Mouse (Mus musculus): Measurements from ENCODE around the gene Rai14.

The Rai14 gene

DNA sequence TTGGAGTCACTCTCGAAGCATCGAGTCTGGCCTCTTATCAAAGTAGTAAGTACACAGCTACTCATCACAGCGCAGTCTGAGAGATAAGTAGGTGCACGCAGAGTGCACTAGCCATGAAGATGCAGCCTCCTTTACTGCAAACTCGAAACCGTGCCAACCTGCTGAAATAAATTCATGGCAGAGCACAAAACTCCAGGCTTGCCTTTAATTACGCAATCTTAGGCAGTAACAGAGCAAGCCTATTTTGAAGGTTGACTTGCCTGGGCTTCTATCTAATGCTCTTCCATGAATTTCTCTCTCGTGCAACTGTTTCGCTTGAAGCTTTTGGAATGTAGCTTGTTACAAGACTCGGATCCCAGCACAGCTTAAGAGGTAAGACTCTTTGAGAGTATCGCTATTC lies 25.1 kb downstream of the Rai14 start:
- no peaks in the 10 kb centered on the region for H3K27me3 ChIP-seq (ENCODE audit: control insufficient read depth, insufficient read depth, low read length, poor library complexity, severe bottlenecking)
- no peaks in the 10 kb centered on the region for H3K36me3 ChIP-seq (ENCODE audit: control insufficient read depth, insufficient read depth, low read length, poor library complexity, severe bottlenecking)
- DNase-seq (ENCODE audit: low read depth, low spot score) = no peak

DNA sequence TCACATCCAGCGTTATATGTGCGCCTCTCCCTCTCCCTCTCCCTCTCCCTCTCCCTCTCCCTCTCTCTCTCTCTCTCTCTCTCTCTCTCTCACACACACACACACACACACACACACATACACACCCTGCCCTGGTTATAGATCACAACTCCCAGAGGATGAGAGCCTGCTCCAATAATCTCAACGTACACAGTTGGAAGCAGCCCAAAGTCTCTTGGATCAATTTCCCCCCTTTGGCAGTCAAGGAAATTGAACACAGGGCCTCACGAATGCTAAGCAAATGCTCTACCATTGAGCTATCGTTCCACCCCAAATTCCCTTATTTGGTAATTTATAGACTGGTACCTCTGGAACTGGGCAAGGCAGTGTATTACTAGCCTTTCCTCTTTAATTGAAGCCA lies 25.7 kb downstream of the Rai14 start:
- no peak for DNase-seq (ENCODE audit: low read depth, low spot score)
- no peaks in the 10 kb centered on the region for H3K36me3 ChIP-seq (ENCODE audit: control insufficient read depth, insufficient read depth, low read length, poor library complexity, severe bottlenecking)
- no peaks in the 10 kb centered on the region for H3K27me3 ChIP-seq (ENCODE audit: control insufficient read depth, insufficient read depth, low read length, poor library complexity, severe bottlenecking)

DNA sequence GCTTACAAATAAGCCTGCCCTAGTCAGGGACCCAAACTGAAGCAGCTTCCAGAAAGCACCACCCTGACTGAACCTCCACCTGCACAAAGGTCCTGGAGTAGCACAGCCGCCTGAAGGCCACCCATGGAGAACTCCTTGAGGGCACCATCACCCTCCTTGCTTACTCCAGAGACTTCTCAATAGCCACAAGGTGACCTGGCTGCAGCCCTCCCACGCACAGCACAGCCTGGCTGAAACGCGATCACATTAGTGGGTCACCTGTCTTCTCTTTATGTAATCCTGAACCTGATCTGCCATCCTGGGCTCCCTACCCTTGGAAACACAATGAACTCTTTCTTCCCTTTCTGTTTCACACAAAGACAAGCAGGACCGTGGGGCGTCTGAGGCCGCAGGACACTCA lies 27.1 kb downstream of the Rai14 start:
- Histone ChIP-seq H3K36me3 (ENCODE audit: control insufficient read depth, insufficient read depth, low read length, poor library complexity, severe bottlenecking) (no peaks in the 10 kb centered on the region), H3K27me3 (ENCODE audit: control insufficient read depth, insufficient read depth, low read length, poor library complexity, severe bottlenecking) (no peaks in the 10 kb centered on the region)
- no peak for DNase-seq (ENCODE audit: low read depth, low spot score)

DNA sequence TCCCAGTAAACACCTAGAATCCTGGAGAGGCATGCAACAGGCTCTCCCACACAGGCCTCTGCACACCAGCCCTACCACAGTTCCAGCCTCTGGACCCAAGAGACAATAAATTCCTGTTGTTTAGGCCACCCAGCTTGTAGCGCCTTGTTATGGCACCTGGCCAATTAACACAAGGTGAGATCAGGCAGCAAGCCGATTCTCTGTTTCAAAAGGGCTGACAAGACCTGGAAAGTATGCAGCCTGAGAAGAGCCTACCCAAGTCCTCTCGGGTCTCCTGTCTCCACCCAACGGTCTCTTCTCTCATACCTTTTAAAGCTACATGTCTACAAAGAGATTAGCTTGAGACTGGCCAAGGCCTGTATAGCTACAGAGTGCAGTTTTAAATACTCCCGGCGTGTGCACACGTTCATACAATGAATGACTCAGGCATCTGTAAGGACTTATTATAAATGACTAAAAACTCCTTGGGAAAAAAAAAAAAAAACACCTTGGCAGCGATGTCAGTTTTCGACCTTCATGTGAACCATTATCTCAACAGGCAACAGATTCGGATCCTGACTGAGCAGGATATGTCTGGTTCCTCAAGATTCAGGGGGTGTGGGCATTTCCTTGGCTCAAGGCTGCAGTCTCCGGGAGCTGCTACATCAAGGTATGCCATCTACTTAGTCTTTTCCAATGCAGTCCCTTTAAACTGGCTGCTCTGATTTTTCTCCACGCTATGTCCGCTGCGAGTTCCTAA lies 28.6 kb downstream of the Rai14 start:
- no peak for DNase-seq (ENCODE audit: low read depth, low spot score)
- Histone ChIP-seq H3K36me3 (ENCODE audit: control insufficient read depth, insufficient read depth, low read length, poor library complexity, severe bottlenecking) (no peaks in the 10 kb centered on the region), H3K27me3 (ENCODE audit: control insufficient read depth, insufficient read depth, low read length, poor library complexity, severe bottlenecking) (no peaks in the 10 kb centered on the region)

DNA sequence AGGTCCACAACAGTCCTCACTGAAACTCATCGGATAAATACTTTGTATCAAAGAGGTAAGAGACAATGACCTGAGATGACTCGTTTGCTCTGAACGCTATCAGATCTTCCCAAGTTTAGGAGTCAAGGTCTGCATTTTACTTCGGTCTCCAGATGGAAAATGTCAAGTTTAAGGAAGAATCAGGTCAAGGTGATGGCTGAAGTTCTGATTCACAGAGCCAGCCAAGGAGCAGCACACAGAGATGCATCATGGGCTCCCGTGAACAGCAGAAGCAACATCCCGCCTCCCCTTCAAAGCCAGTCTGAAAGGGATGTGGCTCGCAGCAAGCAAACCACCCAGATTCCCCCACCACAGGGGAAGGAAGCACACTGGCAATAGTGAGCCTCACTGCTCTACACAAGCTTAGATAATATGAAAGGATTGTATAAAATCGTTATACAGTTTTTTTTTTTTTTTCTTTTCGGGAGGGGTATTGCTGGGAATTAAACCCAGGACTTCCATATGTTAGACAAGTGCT lies 30.7 kb downstream of the Rai14 start:
- H3K36me3 ChIP-seq (ENCODE audit: control insufficient read depth, insufficient read depth, low read length, poor library complexity, severe bottlenecking) = no peaks in the 10 kb centered on the region
- H3K27me3 ChIP-seq (ENCODE audit: control insufficient read depth, insufficient read depth, low read length, poor library complexity, severe bottlenecking) = no peaks in the 10 kb centered on the region
- no peak for DNase-seq (ENCODE audit: low read depth, low spot score)

DNA sequence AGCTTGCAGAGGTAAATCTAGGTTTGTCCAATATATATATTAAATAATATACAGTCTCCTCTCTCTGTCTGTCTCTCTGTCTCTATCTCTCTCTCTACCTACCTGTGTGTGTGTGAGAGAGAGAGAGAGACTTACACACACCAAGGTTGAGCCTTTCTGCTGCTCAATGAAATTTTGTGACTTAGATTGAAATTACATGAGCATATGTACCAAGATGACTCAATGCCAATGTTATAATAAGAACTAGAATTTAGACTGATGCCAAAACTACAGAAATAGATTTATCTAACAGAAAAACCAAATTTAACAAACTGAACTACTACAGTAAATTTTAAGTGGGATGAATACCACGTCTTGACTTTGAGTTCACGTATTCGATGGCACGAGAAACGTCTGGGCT lies 33.9 kb downstream of the Rai14 start:
- DNase-seq (ENCODE audit: low read depth, low spot score) = no peak
- Histone ChIP-seq H3K36me3 (ENCODE audit: control insufficient read depth, insufficient read depth, low read length, poor library complexity, severe bottlenecking) (no peaks in the 10 kb centered on the region), H3K27me3 (ENCODE audit: control insufficient read depth, insufficient read depth, low read length, poor library complexity, severe bottlenecking) (no peaks in the 10 kb centered on the region)

DNA sequence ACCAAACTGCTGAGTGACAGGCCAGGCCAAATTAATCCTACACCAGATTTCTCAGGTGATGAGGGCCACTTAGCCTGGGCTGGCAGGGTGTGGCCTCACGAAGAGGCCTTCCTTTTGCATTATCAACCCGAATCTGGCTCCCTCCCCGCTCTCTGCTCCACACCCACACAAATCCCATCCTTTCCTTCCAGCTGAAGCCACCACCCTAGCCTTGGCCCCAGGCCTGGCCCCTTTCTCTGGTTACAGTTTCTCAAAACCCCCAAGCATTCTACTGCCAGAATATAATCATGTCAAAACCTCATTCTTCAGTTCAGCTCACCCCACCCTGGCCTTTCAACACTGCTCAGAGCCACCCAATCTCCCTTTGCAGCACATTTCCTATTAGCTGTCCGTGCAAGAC lies 34.9 kb downstream of the Rai14 start:
- Histone ChIP-seq H3K36me3 (ENCODE audit: control insufficient read depth, insufficient read depth, low read length, poor library complexity, severe bottlenecking) (no peaks in the 10 kb centered on the region), H3K27me3 (ENCODE audit: control insufficient read depth, insufficient read depth, low read length, poor library complexity, severe bottlenecking) (no peaks in the 10 kb centered on the region)
- no peak for DNase-seq (ENCODE audit: low read depth, low spot score)

DNA sequence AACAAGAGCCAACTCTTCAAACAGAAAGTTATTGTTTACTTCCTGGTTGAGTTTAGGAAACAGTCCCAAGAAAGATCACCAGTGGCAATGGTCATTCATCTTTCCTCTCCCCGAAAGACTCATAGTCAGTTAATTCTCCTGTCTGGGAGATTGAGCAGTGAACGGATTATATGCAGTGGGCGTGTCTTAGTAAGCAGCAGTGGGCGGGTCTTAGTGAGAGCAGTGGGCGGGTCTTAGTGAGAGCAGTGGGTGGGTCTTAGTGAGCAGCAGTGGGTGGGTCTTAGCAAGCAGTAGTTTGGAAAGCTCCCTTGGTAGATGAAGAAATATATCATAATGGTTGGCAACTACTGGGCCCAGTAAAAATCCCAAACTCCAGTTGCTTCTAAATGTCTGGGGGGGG lies 38.6 kb downstream of the Rai14 start:
- no peaks in the 10 kb centered on the region for H3K27me3 ChIP-seq (ENCODE audit: control insufficient read depth, insufficient read depth, low read length, poor library complexity, severe bottlenecking)
- DNase-seq (ENCODE audit: low read depth, low spot score) = no peak
- no peaks in the 10 kb centered on the region for H3K36me3 ChIP-seq (ENCODE audit: control insufficient read depth, insufficient read depth, low read length, poor library complexity, severe bottlenecking)

DNA sequence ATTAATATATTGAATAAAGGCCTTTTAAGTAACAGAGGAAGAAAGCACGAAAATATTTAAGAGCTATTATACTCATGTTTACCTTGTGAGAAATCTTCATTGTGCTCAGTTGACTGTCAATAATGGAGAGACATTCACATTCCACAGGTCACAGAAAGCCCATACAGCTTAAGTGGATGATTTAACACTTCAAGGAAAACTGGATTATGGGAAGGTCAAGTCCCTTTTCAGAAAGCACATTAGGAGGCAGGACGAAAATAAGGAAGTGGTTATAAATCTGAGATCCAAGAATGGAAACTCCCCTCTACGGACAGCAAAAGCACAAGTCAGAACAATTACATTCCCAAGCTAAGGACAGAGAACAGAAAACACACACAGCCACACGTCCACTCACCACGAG lies 41.5 kb downstream of the Rai14 start:
- DNase-seq (ENCODE audit: low read depth, low spot score) = no peak
- no peaks in the 10 kb centered on the region for H3K27me3 ChIP-seq (ENCODE audit: control insufficient read depth, insufficient read depth, low read length, poor library complexity, severe bottlenecking)

DNA sequence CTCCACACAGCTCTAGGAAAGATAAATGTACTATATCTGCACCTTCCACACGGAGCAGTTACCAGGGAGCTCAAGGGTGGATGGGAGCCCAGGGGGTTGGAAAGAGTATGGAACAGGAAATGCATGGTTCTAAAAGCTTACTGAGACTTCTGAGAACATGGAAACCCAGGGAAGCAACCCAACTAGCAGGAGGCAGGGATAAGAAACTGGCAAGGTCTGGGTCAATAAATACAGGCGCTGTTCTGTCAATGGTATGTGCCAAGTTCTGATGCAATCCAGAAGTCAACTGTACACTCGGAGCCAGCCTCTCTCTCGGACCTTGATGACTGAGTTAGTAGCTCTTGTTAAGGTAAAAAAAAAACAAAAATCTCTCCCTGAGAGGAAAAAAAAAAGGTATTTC lies 42.6 kb downstream of the Rai14 start:
- DNase-seq (ENCODE audit: low read depth, low spot score) = no peak
- Histone ChIP-seq H3K27me3 (ENCODE audit: control insufficient read depth, insufficient read depth, low read length, poor library complexity, severe bottlenecking) (no peaks in the 10 kb centered on the region), H3K36me3 (ENCODE audit: control insufficient read depth, insufficient read depth, low read length, poor library complexity, severe bottlenecking) (no peaks in the 10 kb centered on the region)

More for the DNA sequence above, 41.5 kb downstream of the Rai14 start:
- H3K36me3 ChIP-seq (ENCODE audit: control insufficient read depth, insufficient read depth, low read length, poor library complexity, severe bottlenecking) = no peaks in the 10 kb centered on the region

DNA sequence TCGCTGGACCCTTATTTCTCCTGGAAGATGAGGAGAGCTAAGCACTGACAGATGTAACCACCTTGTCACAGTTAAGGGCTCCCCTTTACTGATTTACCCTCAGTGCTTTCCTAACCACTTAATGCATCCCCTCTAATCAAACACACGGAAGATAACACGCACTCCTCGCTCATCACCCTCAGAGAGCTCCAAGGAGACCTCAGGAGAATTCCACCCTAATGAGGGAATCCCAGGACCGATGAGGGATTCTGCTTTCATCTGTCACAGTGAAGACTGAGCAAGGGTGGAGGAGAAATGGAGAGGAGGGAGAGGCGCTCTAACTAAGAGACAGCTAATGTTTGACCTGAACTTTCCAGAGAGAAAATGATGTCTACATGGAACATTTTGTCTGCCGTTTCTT lies 44.3 kb downstream of the Rai14 start:
- DNase-seq (ENCODE audit: low read depth, low spot score) = no peak
- no peaks in the 10 kb centered on the region for H3K36me3 ChIP-seq (ENCODE audit: control insufficient read depth, insufficient read depth, low read length, poor library complexity, severe bottlenecking)
- H3K27me3 ChIP-seq (ENCODE audit: control insufficient read depth, insufficient read depth, low read length, poor library complexity, severe bottlenecking) = no peaks in the 10 kb centered on the region

DNA sequence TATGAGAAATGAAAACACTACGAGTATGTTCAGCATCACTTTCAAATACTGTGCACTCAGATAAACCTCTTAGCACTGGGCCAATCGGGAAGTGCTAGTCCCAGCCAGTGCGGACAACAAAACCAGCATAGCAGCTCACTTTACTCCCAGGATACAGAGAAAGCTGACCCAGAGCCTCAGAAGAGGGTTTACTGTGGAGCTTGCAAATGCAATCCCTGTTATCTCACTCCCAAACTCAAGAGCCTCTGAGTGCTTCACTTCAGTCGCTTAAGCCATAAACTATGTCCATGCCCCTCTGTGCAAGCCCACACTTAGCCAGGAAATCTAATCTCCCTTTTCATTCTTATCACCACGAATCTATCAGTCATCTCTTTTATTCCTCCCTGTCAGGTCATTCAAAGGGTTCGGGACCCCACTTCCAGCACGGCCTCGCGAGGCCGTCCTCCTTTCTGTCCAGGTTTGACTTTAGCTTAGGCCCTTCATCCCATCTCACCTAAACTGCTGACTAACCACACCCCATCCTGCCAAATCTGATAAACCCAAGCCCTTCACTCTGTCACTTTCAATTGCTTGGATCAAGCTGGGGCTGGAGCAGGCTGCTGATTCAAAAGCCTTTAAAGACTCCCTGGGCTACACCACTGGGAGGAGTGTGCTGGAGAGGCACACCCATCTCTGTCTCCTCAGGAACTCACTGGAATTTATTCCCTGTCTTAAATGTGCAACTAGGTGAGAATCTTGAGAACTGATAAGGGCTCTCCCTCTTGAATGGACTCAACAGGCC lies 46.1 kb downstream of the Rai14 start:
- no peak for DNase-seq (ENCODE audit: low read depth, low spot score)
- Histone ChIP-seq H3K27me3 (ENCODE audit: control insufficient read depth, insufficient read depth, low read length, poor library complexity, severe bottlenecking) (no peaks in the 10 kb centered on the region), H3K36me3 (ENCODE audit: control insufficient read depth, insufficient read depth, low read length, poor library complexity, severe bottlenecking) (no peaks in the 10 kb centered on the region)

DNA sequence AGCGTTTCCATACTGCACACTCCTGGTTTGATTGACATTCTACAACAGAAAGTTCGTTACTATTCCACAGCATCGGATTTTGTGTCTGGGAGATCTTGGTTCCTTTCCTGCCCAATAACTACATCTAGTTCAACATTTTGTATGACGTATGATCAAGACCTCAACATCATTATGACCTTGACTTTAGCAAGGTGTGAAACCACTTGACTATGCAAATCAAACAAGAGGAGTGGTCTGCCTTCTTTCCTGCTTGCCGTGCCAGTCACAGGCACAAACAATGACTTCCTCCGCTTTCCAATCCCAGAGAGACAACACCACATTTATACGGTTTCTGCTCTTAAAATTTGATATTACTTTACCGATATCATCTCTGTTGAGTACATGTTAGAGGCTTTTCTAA lies 48.6 kb downstream of the Rai14 start:
- no peaks in the 10 kb centered on the region for H3K27me3 ChIP-seq (ENCODE audit: control insufficient read depth, insufficient read depth, low read length, poor library complexity, severe bottlenecking)
- no peaks in the 10 kb centered on the region for H3K36me3 ChIP-seq (ENCODE audit: control insufficient read depth, insufficient read depth, low read length, poor library complexity, severe bottlenecking)
- DNase-seq (ENCODE audit: low read depth, low spot score) = no peak

DNA sequence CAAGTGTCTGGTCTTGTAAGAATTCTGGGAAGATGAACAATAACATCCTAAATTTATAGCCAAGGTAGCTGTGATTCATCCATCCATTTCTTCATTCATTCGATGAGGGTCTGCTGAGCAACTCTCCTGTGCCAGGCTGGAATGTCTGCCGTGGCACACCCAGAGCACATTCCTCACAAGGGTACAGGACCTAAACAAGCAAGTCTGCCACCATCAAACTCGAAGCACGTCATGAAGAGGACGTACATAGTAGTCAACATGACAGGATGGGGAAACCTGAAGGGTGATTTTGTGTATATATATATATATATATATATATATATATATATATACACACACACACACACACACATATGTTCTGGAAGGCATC lies 49.9 kb downstream of the Rai14 start:
- DNase-seq (ENCODE audit: low read depth, low spot score) = no peak
- Histone ChIP-seq H3K27me3 (ENCODE audit: control insufficient read depth, insufficient read depth, low read length, poor library complexity, severe bottlenecking) (no peaks in the 10 kb centered on the region), H3K36me3 (ENCODE audit: control insufficient read depth, insufficient read depth, low read length, poor library complexity, severe bottlenecking) (no peaks in the 10 kb centered on the region)

DNA sequence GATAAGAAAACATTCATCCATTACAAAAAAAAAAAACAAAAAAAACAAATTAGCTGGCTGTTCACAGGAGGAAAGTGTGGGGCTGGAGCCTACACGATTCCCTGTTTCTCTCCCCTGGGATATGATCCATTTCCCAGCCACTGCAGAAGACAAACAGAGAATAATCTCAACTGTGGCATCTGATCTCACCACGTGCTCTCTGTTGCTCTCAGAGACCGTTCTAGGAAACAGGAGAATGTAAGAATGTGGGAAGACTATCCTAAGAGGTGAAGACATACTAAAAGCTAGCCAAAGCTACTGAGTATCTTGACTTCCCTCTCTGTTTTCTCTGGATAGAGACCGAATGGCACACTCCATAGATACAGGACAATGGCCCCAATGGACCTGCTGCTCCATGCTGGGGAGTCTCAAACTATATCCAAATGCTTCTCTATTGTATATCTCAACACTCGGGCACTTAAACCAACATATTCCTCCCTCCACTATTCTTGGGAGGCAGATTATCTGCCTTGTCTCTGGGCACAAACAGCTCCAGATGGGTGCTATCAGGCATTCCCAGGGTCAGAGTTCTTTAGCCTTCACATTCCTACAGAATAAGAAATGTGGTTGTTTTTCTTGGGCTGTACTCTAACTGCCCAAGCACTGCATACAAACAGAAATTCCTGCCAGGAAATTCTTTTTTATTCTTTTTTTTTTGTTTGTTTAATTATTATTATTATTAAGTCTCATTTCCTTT lies 50.5 kb downstream of the Rai14 start:
- no peaks in the 10 kb centered on the region for H3K27me3 ChIP-seq (ENCODE audit: control insufficient read depth, insufficient read depth, low read length, poor library complexity, severe bottlenecking)
- H3K36me3 ChIP-seq (ENCODE audit: control insufficient read depth, insufficient read depth, low read length, poor library complexity, severe bottlenecking) = no peaks in the 10 kb centered on the region
- DNase-seq (ENCODE audit: low read depth, low spot score) = no peak
